Mouse (Mus musculus) CH12.LX (cell line): ENCODE measurements around the gene Edem2. TPM values are rescaled to one million over a fixed set of nuclear protein-coding genes. Genes with fewer than 3 reads are reported as not detected.

ENCODE experiments used
- DNase-seq: peaks from one replicate; pipeline ENCODE4 v3.0.0-alpha.2; 2013; ENCODE audit errors: extremely low read depth
- H3K27ac ChIP-seq: 2 replicates; pipeline ENCODE4 v1.5.1; 2012; ENCODE audit warnings: low read depth, mild to moderate bottlenecking, control low read depth, moderate library complexity; ENCODE audit not compliant: insufficient read depth
- H3K27me3 ChIP-seq: replicated peaks from 2 replicates; pipeline ENCODE3; 2012; ENCODE audit warnings: inconsistent platforms
- H3K36me3 ChIP-seq, 2 experiments: replicated peaks in 1 of 2; 2 replicates each; pipeline versions ENCODE3 to v1.6.1; 2012; ENCODE audit warnings: inconsistent platforms in 1 of 2, low read length in 1 of 2, mild to moderate bottlenecking in 1 of 2, mixed read lengths in 1 of 2, moderate library complexity in 1 of 2; ENCODE audit not compliant: control insufficient read depth in 1 of 2, insufficient read depth in 1 of 2
- H3K4me1 ChIP-seq, 2 experiments: 2 replicates each; pipeline ENCODE4 v1.6.1; 2012; ENCODE audit warnings: inconsistent platforms in 1 of 2, moderate library complexity in 1 of 2; ENCODE audit not compliant: insufficient read depth in 2 of 2, control insufficient read depth in 1 of 2
- H3K4me2 ChIP-seq: 2 replicates; pipeline ENCODE4 v1.6.1; 2012; ENCODE audit warnings: low read depth, mild to moderate bottlenecking, control low read depth; ENCODE audit not compliant: poor library complexity, insufficient read depth, severe bottlenecking
- H3K4me3 ChIP-seq, 3 experiments: fragments of 150-350 bp in 1 of 3; sonication (generic) in 1 of 3; replicated peaks in 1 of 3; 2 replicates each; pipeline versions ENCODE3 to v1.5.1; 2011 to 2012; ENCODE audit warnings: low read depth in 2 of 3, low read length in 2 of 3, mild to moderate bottlenecking in 2 of 3, moderate library complexity in 2 of 3, control low read depth in 1 of 3, improper control_type of control experiment in 1 of 3, inconsistent platforms in 1 of 3, mixed read lengths in 1 of 3; ENCODE audit not compliant: poor library complexity in 1 of 3
- H3K79me2 ChIP-seq: replicated peaks from 2 replicates; pipeline ENCODE4 v1.6.1; 2012; ENCODE audit warnings: mild to moderate bottlenecking, moderate library complexity; ENCODE audit not compliant: control insufficient read depth, poor library complexity, insufficient read depth, severe bottlenecking; ENCODE audit errors: extremely low read depth
- H3K9ac ChIP-seq: 2 replicates; pipeline ENCODE4 v1.6.1; 2012; ENCODE audit warnings: low read depth, mild to moderate bottlenecking, control low read depth, moderate library complexity; ENCODE audit not compliant: insufficient read depth
- H3K9me3 ChIP-seq: replicated peaks from 2 replicates; pipeline ENCODE3; 2012; ENCODE audit warnings: low read length, inconsistent platforms, mixed read lengths
- BHLHE40 ChIP-seq: IDR thresholded peaks from 2 replicates; pipeline ENCODE4 v1.6.1; 2011; ENCODE audit warnings: mild to moderate bottlenecking, low read depth, low read length, improper control_type of control experiment
- CHD1 ChIP-seq: IDR thresholded peaks from 2 replicates; pipeline ENCODE4 v1.6.1; 2012; ENCODE audit warnings: low read depth, low read length, improper control_type of control experiment, inconsistent platforms
- CHD2 ChIP-seq: IDR thresholded peaks from 2 replicates; pipeline ENCODE4 v1.6.1; 2011; ENCODE audit warnings: low read length, improper control_type of control experiment
- CTCF ChIP-seq, 2 experiments: IDR thresholded peaks in 1 of 2; conservative IDR thresholded peaks in 1 of 2; 2 replicates each; pipeline ENCODE4 v1.5.1; 2011 to 2012; ENCODE audit warnings: low read depth in 2 of 2, low read length in 2 of 2, improper control_type of control experiment in 1 of 2, inconsistent platforms in 1 of 2, mild to moderate bottlenecking in 1 of 2, moderate library complexity in 1 of 2
- ELF1 ChIP-seq: IDR thresholded peaks from 2 replicates; pipeline ENCODE4 v1.6.1; 2014; ENCODE audit warnings: low read depth, mild to moderate bottlenecking, inconsistent platforms, low read length, improper control_type of control experiment
- EP300 ChIP-seq: IDR thresholded peaks from 2 replicates; pipeline ENCODE4 v1.6.1; 2011; ENCODE audit warnings: low read length, improper control_type of control experiment
- ETS1 ChIP-seq: conservative IDR thresholded peaks from 2 replicates; pipeline ENCODE4 v1.6.1; 2012; ENCODE audit warnings: low read depth, mild to moderate bottlenecking, inconsistent platforms, low read length, improper control_type of control experiment, moderate library complexity
- GABPA ChIP-seq: IDR thresholded peaks from 2 replicates; pipeline ENCODE4 v1.6.1; 2012; ENCODE audit warnings: low read depth, low read length, improper control_type of control experiment, inconsistent platforms; ENCODE audit not compliant: insufficient replicate concordance
- IRF4 ChIP-seq: IDR thresholded peaks from 2 replicates; pipeline ENCODE4 v1.6.1; 2014; ENCODE audit warnings: low read depth, mild to moderate bottlenecking, inconsistent platforms, low read length, improper control_type of control experiment
- MAX ChIP-seq: IDR thresholded peaks from 2 replicates; pipeline ENCODE4 v1.6.1; 2011; ENCODE audit warnings: low read length, improper control_type of control experiment
- MAZ ChIP-seq: IDR thresholded peaks from 2 replicates; pipeline ENCODE4 v1.6.1; 2012; ENCODE audit warnings: low read depth, mild to moderate bottlenecking, inconsistent platforms, low read length, improper control_type of control experiment, moderate library complexity
- MEF2A ChIP-seq: IDR thresholded peaks from 2 replicates; pipeline ENCODE4 v1.6.1; 2014; ENCODE audit warnings: low read depth, mild to moderate bottlenecking, inconsistent platforms, low read length, improper control_type of control experiment, borderline replicate concordance
- MXI1 ChIP-seq: IDR thresholded peaks from 2 replicates; pipeline ENCODE4 v1.6.1; 2011; ENCODE audit warnings: mild to moderate bottlenecking, low read depth, low read length, improper control_type of control experiment
- MYC ChIP-seq: IDR thresholded peaks from 2 replicates; pipeline ENCODE4 v1.6.1; 2011; ENCODE audit warnings: low read depth, mild to moderate bottlenecking, improper control_type of control experiment, low read length
- NELFE ChIP-seq: IDR thresholded peaks from 2 replicates; pipeline ENCODE4 v1.6.1; 2011; ENCODE audit warnings: low read depth, low read length, improper control_type of control experiment
- PAX5 ChIP-seq: IDR thresholded peaks from 2 replicates; pipeline ENCODE4 v1.6.1; 2012; ENCODE audit warnings: low read length, inconsistent platforms, mixed read lengths
- POLR2A ChIP-seq: IDR thresholded peaks from 2 replicates; pipeline ENCODE4 v1.6.1; 2011; ENCODE audit warnings: low read depth, mild to moderate bottlenecking, improper control_type of control experiment, low read length
- POLR2AphosphoS2 ChIP-seq: IDR thresholded peaks from 2 replicates; pipeline ENCODE4 v1.6.1; 2011; ENCODE audit warnings: low read depth, low read length, improper control_type of control experiment
- RAD21 ChIP-seq: IDR thresholded peaks from 2 replicates; pipeline ENCODE4 v1.6.1; 2011; ENCODE audit warnings: low read depth, mild to moderate bottlenecking, low read length, improper control_type of control experiment, moderate library complexity
- RCOR1 ChIP-seq: conservative IDR thresholded peaks from 2 replicates; pipeline ENCODE4 v1.6.1; 2012; ENCODE audit warnings: low read depth, mild to moderate bottlenecking, inconsistent platforms, low read length, improper control_type of control experiment
- SIN3A ChIP-seq: IDR thresholded peaks from 2 replicates; pipeline ENCODE4 v1.6.1; 2012; ENCODE audit warnings: low read length, improper control_type of control experiment, inconsistent platforms
- SMC3 ChIP-seq: IDR thresholded peaks from 2 replicates; pipeline ENCODE4 v1.6.1; 2011; ENCODE audit warnings: low read depth, low read length, improper control_type of control experiment
- TBP ChIP-seq: conservative IDR thresholded peaks from 2 replicates; pipeline ENCODE4 v1.6.1; 2011; ENCODE audit warnings: low read depth, low read length, improper control_type of control experiment
- TCF12 ChIP-seq: IDR thresholded peaks from 2 replicates; pipeline ENCODE4 v1.6.1; 2014; ENCODE audit warnings: low read depth, mild to moderate bottlenecking, inconsistent platforms, low read length, improper control_type of control experiment
- USF1 ChIP-seq: IDR thresholded peaks from 2 replicates; pipeline ENCODE4 v1.6.1; 2014; ENCODE audit warnings: low read depth, mild to moderate bottlenecking, inconsistent platforms, low read length, improper control_type of control experiment
- ZKSCAN1 ChIP-seq: IDR thresholded peaks from 2 replicates; pipeline ENCODE4 v1.6.1; 2012; ENCODE audit warnings: low read depth, inconsistent platforms, low read length, improper control_type of control experiment, borderline replicate concordance
- ZMIZ1 ChIP-seq: IDR thresholded peaks from 2 replicates; pipeline ENCODE4 v1.6.1; 2012; ENCODE audit warnings: low read depth, mild to moderate bottlenecking, inconsistent platforms, low read length, improper control_type of control experiment
- dilution Hi-C: fragments of 300-500 bp; cut with MboI; formaldehyde crosslinking; loops from 2 replicates; pipeline ENCODE4 v1.14.3; 2020; ENCODE audit warnings: low sequenced_read_pairs; ENCODE audit not compliant: extremely low pct_unique_long_range_greater_than_20kb, extremely low pct_ligation_motif_present
- in situ Hi-C: fragments of 300-500 bp; cut with MboI; formaldehyde crosslinking; loops from 3 replicates; pipeline ENCODE4 v1.14.3; 2019; ENCODE audit warnings: low sequenced_read_pairs, low pct_ligation_motif_present, low pct_unique_long_range_greater_than_20kb, mixed read lengths
- polyA plus RNA-seq: library from polyadenylated mRNA; unstranded; fragments of >175 nt; gene quantifications from 2 replicates; pipeline ENCODE4 v1.2.1, GENCODE M21; 2012; ENCODE audit warnings: low read depth; ENCODE audit not compliant: insufficient read length
- total RNA-seq, 2 experiments: library from RNA; depleted of rRNA; stranded (reverse); fragments of 300-350 nt in 1 of 2; fragments of >200 nt in 1 of 2; gene quantifications; 2 replicates each; pipeline ENCODE4 v1.2.3; 2012 to 2014

The Edem2 gene
- total and polyA plus RNA-seq, 3 experiments: 42.5 to 71.8 (median 48.7) TPM

DNA sequence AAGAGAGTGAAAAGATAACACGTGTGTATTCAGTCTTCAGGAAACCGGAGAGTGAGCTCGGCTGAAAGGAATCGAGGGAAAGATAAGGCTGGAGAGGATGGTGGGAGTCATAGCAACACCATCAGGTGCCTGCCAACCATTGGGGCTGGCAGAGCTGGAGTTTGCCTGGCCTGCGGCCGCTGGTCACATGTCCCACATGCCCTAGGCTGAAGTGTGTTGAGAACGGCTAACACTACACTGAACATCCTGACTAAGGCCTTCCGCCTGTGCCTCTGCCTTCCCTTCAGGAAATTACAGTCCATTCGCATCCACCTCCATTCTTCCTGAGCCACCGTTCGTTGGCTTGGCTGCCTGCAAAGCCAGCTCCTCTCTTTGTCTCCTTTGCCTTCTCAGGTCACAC lies 12.9 kb upstream of the Edem2 start:
- no peaks in the 10 kb centered on the region for H3K9me3 ChIP-seq
- no peaks in the 10 kb centered on the region for H3K27me3 ChIP-seq
- H3K4me1 ChIP-seq: peaks cover 3 to 4% of the 10 kb centered on the region in 2 experiments; a peak in 3 of 4 replicates
- no peak overlapping the region for H3K9ac ChIP-seq
- TF ChIP-seq MAZ (no peak), GABPA (no peak), POLR2AphosphoS2 (no peak), MYC (no peak), ETS1 (no peak), SMC3 (no peak), CHD1 (no peak)
- TF ChIP-seq, all 38 proteins: peak for 0
- dilution Hi-C loops: no loop called here
- Histone ChIP-seq H3K27ac (no peak overlapping the region), H3K36me3 (no peaks in the 10 kb centered on the region), H3K79me2 (no peaks in the 10 kb centered on the region), H3K4me2 (no peak overlapping the region), H3K4me3 (no peak overlapping the region)
- no peak for DNase-seq
- in situ Hi-C loops: no loop called here

DNA sequence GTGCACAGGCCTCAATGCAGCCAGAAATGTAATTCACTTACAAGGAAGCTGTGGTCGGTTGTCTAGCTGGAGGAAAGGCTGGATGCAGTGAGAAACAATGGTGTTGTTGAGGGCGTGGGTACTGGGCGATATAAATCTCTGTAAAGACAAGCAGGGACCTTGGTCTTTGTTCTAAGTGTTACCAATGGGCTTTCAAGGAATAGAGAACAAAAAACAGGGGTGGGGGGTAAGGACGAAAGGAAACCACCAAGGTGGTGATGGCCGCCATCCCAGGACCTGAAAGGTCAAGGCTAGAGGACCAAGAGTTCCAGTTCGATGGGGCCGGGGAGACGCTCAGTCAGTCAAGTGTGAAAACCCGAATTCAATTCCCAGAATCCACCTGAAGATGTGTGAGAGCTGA lies 8.5 kb upstream of the Edem2 start:
- Histone ChIP-seq H3K9ac (no peak overlapping the region), H3K4me1 (peaks cover 0 to 9% of the 10 kb centered on the region in 2 experiments; a peak in 1 of 4 replicates), H3K36me3 (no peaks in the 10 kb centered on the region), H3K4me2 (no peak overlapping the region), H3K79me2 (no peaks in the 10 kb centered on the region), H3K4me3 (no peak overlapping the region), H3K27me3 (no peaks in the 10 kb centered on the region), H3K27ac (no peak overlapping the region), H3K9me3 (no peaks in the 10 kb centered on the region)
- dilution Hi-C loops (no loop called here), in situ Hi-C loops (no loop called here)
- DNase-seq: no peak
- TF ChIP-seq ZKSCAN1 (no peak), MAZ (no peak), NELFE (no peak), ELF1 (no peak), TCF12 (no peak), MXI1 (no peak), MAX (no peak)

GRCm38 (mm10) chr2:155736936-155737335 lies 7.7 kb upstream of the Edem2 start:
- dilution Hi-C loops (no loop called here), in situ Hi-C loops (no loop called here)
- peaks cover 0 to 9% of the 10 kb centered on the region in 2 experiments; a peak in 1 of 4 replicates for H3K4me1 ChIP-seq
- no peak overlapping the region for H3K4me3 ChIP-seq
- TF ChIP-seq RAD21 (no peak), MEF2A (no peak), ETS1 (no peak), CTCF (conservative IDR thresholded peaks at IDR 0.05 in 1 of 2, IDR thresholded peaks at IDR 0.05 in 1 of 2; ENCODE audit: low read depth in 2 of 2, low read length in 2 of 2) (no peak), EP300 (no peak), CHD2 (no peak), MYC (no peak), PAX5 (no peak), CHD1 (no peak), SMC3 (no peak), POLR2A (no peak), MXI1 (no peak), SIN3A (no peak), USF1 (no peak), BHLHE40 (no peak), ZMIZ1 (no peak), IRF4 (no peak), TBP (no peak), RCOR1 (no peak)
- H3K36me3 ChIP-seq: no peaks in the 10 kb centered on the region
- H3K9ac ChIP-seq: no peak overlapping the region
- no peak overlapping the region for H3K27ac ChIP-seq
- DNase-seq: no peak
- H3K79me2 ChIP-seq: no peaks in the 10 kb centered on the region
- no peak overlapping the region for H3K4me2 ChIP-seq
- H3K9me3 ChIP-seq: no peaks in the 10 kb centered on the region
- H3K27me3 ChIP-seq: no peaks in the 10 kb centered on the region
